Mouse (Mus musculus) kidney, embryonic 16.5 days (tissue): ENCODE measurements around the gene Ccr1. TPM values are rescaled to one million over a fixed set of nuclear protein-coding genes. Genes with fewer than 3 reads are reported as not detected.

Source experiments
- ATAC-seq: fragments of 200-750 bp; cut with Nextera tagmentation; 2 replicates; pipeline ENCODE4 v1.8.0; 2017; ENCODE audit warnings: moderate TSS enrichment; ENCODE audit not compliant: low FRiP score, low TSS enrichment
- H3K27ac ChIP-seq: fragments of 300-500 bp; sonication (generic); 2 replicates; pipeline ENCODE4 v1.5.1; 2014; ENCODE audit warnings: low read length
- H3K27me3 ChIP-seq: fragments of 300-500 bp; sonication (generic); 2 replicates; pipeline ENCODE4 v1.6.1; 2014; ENCODE audit warnings: low read length, control low read depth, mixed read lengths; ENCODE audit not compliant: insufficient read depth
- H3K36me3 ChIP-seq: fragments of 300-500 bp; sonication (generic); 2 replicates; pipeline ENCODE4 v1.6.1; 2014; ENCODE audit warnings: low read length, control low read depth, mixed read lengths; ENCODE audit not compliant: insufficient read depth
- H3K4me1 ChIP-seq: fragments of 300-500 bp; sonication (generic); 2 replicates; pipeline ENCODE4 v1.6.1; 2014; ENCODE audit warnings: low read length, control low read depth, mixed read lengths; ENCODE audit not compliant: insufficient read depth
- H3K4me2 ChIP-seq: fragments of 300-500 bp; sonication (generic); replicated peaks from 2 replicates; pipeline ENCODE4 v1.6.1; 2014; ENCODE audit warnings: low read depth, low read length
- H3K4me3 ChIP-seq: fragments of 300-500 bp; sonication (generic); 2 replicates; pipeline ENCODE4 v1.5.1; 2014; ENCODE audit warnings: mild to moderate bottlenecking, low read length
- H3K9ac ChIP-seq: fragments of 300-500 bp; sonication (generic); replicated peaks from 2 replicates; pipeline ENCODE4 v1.6.1; 2014; ENCODE audit warnings: low read length
- H3K9me3 ChIP-seq: fragments of 300-500 bp; sonication (generic); 2 replicates; pipeline ENCODE4 v1.6.1; 2016; ENCODE audit warnings: low read length, control low read depth
- WGBS: fragments of 180-500 bp; shearing (Covaris S2); extraction: QIAGEN DNeasy Blood & Tissue Kit; methylation state at CpG from one replicate; pipeline ENCODE4 v1.1.7; 2014; 5-methylcytosine and 5-hydroxymethylcytosine counted together
- polyA plus RNA-seq: library from polyadenylated mRNA; unstranded; fragments of >200 nt; fragmentation: Nextera tagmentation; extraction: Ambion mirVana; gene quantifications from 2 replicates; pipeline ENCODE4 v1.2.1, GENCODE M21; 2015

Gene Ccr1
- polyA plus RNA-seq, 1 experiment from 2014 or later = 2.5 TPM

- no peaks in the 10 kb centered on the region for H3K4me1 ChIP-seq
- no peak overlapping the region for H3K27ac ChIP-seq
- ATAC-seq = no peak
- no peak overlapping the region for H3K4me2 ChIP-seq
- H3K9me3 ChIP-seq = no peaks in the 10 kb centered on the region
- H3K27me3 ChIP-seq = no peaks in the 10 kb centered on the region
- WGBS = 77% methylated on average over 9 of the region's 9 CpGs
- H3K36me3 ChIP-seq = no peaks in the 10 kb centered on the region
- no peak overlapping the region for H3K9ac ChIP-seq
- H3K4me3 ChIP-seq = no peak overlapping the region
Measured at GRCm38 (mm10) chr9:123936604-123937280, 31.8 kb downstream of the Ccr1 start.

DNA sequence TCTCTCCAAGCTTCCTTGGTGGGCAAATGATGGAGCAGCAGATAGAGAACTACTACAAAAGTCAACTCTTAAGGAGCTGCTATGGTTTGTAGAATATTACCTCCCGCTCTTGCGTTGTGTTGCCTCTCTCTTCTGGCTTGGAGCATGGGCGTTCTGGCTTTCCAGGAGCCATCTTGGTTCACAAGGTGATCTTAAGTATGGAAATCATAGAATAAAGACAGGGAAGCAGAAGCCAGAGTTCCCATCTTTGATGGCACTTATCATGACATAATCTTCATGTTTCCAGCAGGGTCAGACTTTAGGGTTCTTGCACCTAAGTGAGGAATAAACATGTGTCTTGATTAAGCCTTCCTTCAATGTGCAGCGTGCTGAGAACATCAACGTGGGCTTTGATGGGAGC is 32.7 kb downstream of the Ccr1 start:
- H3K4me2 ChIP-seq = no peak overlapping the region
- no peaks in the 10 kb centered on the region for H3K36me3 ChIP-seq
- no peak for ATAC-seq
- no peaks in the 10 kb centered on the region for H3K9me3 ChIP-seq
- H3K4me1 ChIP-seq = no peaks in the 10 kb centered on the region
- no peak overlapping the region for H3K27ac ChIP-seq
- no peak overlapping the region for H3K9ac ChIP-seq
- no peaks in the 10 kb centered on the region for H3K27me3 ChIP-seq
- H3K4me3 ChIP-seq = no peak overlapping the region
- WGBS = 91% methylated on average over 5 of the region's 5 CpGs

DNA sequence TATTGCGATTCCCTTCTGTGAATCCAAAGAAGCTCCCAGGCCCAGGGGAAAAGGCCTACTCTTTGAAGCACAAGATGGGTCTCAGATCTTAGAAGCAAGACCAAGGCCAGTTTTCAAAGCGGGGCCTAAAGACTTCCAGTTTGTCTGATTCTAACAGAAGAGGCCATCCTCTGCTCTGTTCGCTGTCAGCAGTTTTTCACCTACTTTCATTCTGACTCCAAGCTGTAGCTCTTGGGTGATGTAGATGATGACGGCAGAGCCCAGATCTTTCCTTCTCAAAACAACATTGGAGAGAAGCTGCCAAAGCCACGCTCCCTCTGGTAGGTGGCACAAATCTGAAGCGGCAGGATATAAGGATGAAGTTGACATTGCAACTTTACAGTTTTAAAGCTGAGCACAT is 33.1 kb downstream of the Ccr1 start:
- 90% methylated on average over 6 of the region's 6 CpGs for WGBS
- H3K9ac ChIP-seq = no peak overlapping the region
- no peak overlapping the region for H3K27ac ChIP-seq
- no peak for ATAC-seq
- no peaks in the 10 kb centered on the region for H3K36me3 ChIP-seq
- H3K9me3 ChIP-seq = no peaks in the 10 kb centered on the region
- H3K4me3 ChIP-seq = no peak overlapping the region
- H3K27me3 ChIP-seq = no peaks in the 10 kb centered on the region
- H3K4me1 ChIP-seq = no peaks in the 10 kb centered on the region
- H3K4me2 ChIP-seq = no peak overlapping the region

GRCm38 (mm10) chr9:123933716-123934445 is 34.6 kb downstream of the Ccr1 start:
- no peak for ATAC-seq
- Histone ChIP-seq H3K27ac (no peak overlapping the region), H3K4me3 (no peak overlapping the region), H3K36me3 (no peaks in the 10 kb centered on the region), H3K27me3 (no peaks in the 10 kb centered on the region), H3K9me3 (no peaks in the 10 kb centered on the region), H3K4me2 (no peak overlapping the region), H3K9ac (no peak overlapping the region), H3K4me1 (no peaks in the 10 kb centered on the region)
- 89% methylated on average over 5 of the region's 5 CpGs for WGBS

- no peak overlapping the region for H3K4me3 ChIP-seq
- no peaks in the 10 kb centered on the region for H3K36me3 ChIP-seq
- H3K27ac ChIP-seq = no peak overlapping the region
- no peak for ATAC-seq
- no peaks in the 10 kb centered on the region for H3K27me3 ChIP-seq
- 90% methylated on average over 19 of the region's 19 CpGs for whole genome bisulfite sequencing
- no peaks in the 10 kb centered on the region for H3K9me3 ChIP-seq
- no peak overlapping the region for H3K4me2 ChIP-seq
- H3K9ac ChIP-seq = no peak overlapping the region
- H3K4me1 ChIP-seq = no peaks in the 10 kb centered on the region
Measured at GRCm38 (mm10) chr9:123932911-123933675, 35.4 kb downstream of the Ccr1 start.

- Histone ChIP-seq H3K4me3 (no peak overlapping the region), H3K36me3 (no peaks in the 10 kb centered on the region), H3K4me2 (no peak overlapping the region), H3K9me3 (no peaks in the 10 kb centered on the region), H3K27ac (no peak overlapping the region), H3K27me3 (no peaks in the 10 kb centered on the region), H3K9ac (no peak overlapping the region), H3K4me1 (no peaks in the 10 kb centered on the region)
- ATAC-seq = no peak
- WGBS = 60% methylated on average over 5 of the region's 6 CpGs
Measured at GRCm38 (mm10) chr9:123931761-123932700, 36.5 kb downstream of the Ccr1 start.

DNA sequence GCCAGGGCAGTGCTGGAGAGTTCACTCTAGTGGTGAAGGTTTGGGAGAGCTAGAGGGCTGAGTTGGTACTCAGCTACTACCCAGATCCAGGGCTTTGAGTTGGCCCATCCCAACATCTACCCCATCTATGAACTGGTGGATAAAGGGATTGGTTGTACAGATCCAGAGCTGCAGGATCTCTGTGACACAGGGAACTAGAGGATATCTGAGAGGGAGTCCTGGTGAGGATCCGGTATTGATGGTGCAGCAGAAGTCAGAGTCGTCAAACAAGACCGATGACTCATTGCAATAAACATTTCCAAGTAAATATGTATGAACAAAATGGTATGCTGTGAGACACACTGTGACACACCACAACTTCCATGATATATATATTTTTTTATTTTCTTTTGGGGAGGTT is 37.6 kb downstream of the Ccr1 start:
- no peak for ATAC-seq
- no peaks in the 10 kb centered on the region for H3K4me1 ChIP-seq
- no peak overlapping the region for H3K4me2 ChIP-seq
- H3K9ac ChIP-seq = no peak overlapping the region
- H3K27ac ChIP-seq = no peak overlapping the region
- no peak overlapping the region for H3K4me3 ChIP-seq
- H3K9me3 ChIP-seq = no peaks in the 10 kb centered on the region
- no peaks in the 10 kb centered on the region for H3K36me3 ChIP-seq
- H3K27me3 ChIP-seq = no peaks in the 10 kb centered on the region
- WGBS = 89% methylated on average over 3 of the region's 3 CpGs

GRCm38 (mm10) chr9:123930476-123930875 is 38.0 kb downstream of the Ccr1 start:
- no peak overlapping the region for H3K4me2 ChIP-seq
- H3K27ac ChIP-seq = no peak overlapping the region
- H3K4me3 ChIP-seq = no peak overlapping the region
- no peaks in the 10 kb centered on the region for H3K4me1 ChIP-seq
- no peaks in the 10 kb centered on the region for H3K27me3 ChIP-seq
- H3K9ac ChIP-seq = no peak overlapping the region
- H3K36me3 ChIP-seq = no peaks in the 10 kb centered on the region
- 88% methylated on average over 3 of the region's 3 CpGs for WGBS
- ATAC-seq = no peak
- H3K9me3 ChIP-seq = no peaks in the 10 kb centered on the region

- 69% methylated on average over 4 of the region's 4 CpGs for WGBS
- Histone ChIP-seq H3K4me2 (no peak overlapping the region), H3K27ac (no peak overlapping the region), H3K36me3 (no peaks in the 10 kb centered on the region), H3K27me3 (no peaks in the 10 kb centered on the region), H3K4me3 (no peak overlapping the region), H3K9ac (no peak overlapping the region), H3K4me1 (no peaks in the 10 kb centered on the region), H3K9me3 (no peaks in the 10 kb centered on the region)
- no peak for ATAC-seq
Measured at GRCm38 (mm10) chr9:123929936-123930335, 38.6 kb downstream of the Ccr1 start.
